Comparison of ENCODE assay signal across 20 mouse cellular contexts in genomic region chr12:84947894-84948583, GRCm38 (mm10). TPM values are rescaled to one million over a fixed set of nuclear protein-coding genes. Genes with fewer than 3 reads are reported as not detected.
DNase-seq lines count a peak whose midpoint lies in the region; ATAC-seq and TF ChIP-seq lines count a peak whose summit lies in the region.
"Had no signal": no experiment of that assay in that cellular context is flagged by ENCODE, and none has a peak within 500 bp of the region (broad histone marks: within the 10 kb centered on the region; RNA-seq: fewer than 3 reads in every experiment).

No protein-coding gene starts in this region.

- H3K4me3 ChIP-seq in heart, postnatal 0 days (ENCODE audit: low read depth, low read length): no peak overlapping the region
- H3K4me3 ChIP-seq: gastrocnemius, adult 2 months; limb, embryonic 12.5 days; megakaryocyte, embryonic 14.5 days; midbrain, embryonic 15.5 days; neural tube, embryonic 15.5 days had no signal

- H3K9me3 ChIP-seq in heart, postnatal 0 days (replicated peaks; ENCODE audit: control insufficient read depth, low read length): no peaks in the 10 kb centered on the region
- H3K9me3 ChIP-seq: limb, embryonic 12.5 days; midbrain, embryonic 15.5 days; neural tube, embryonic 15.5 days had no signal

- H3K9ac ChIP-seq in heart, postnatal 0 days (replicated peaks; ENCODE audit: low read depth, low read length): no peak overlapping the region
- H3K9ac ChIP-seq: limb, embryonic 12.5 days; midbrain, embryonic 15.5 days; neural tube, embryonic 15.5 days had no signal

- no peak for TF ChIP-seq EP300 in heart, postnatal 0 days (IDR thresholded peaks at IDR 0.05; ENCODE audit: low read depth)

- peaks cover 52% of the 10 kb centered on the region for H3K4me1 ChIP-seq in heart, postnatal 0 days (ENCODE audit: control insufficient read depth, insufficient read depth)
- H3K4me1 ChIP-seq: limb, embryonic 12.5 days; midbrain, embryonic 15.5 days; neural tube, embryonic 15.5 days had no signal

- no peak for ATAC-seq in heart, postnatal 0 days (ENCODE audit: insufficient read depth, low read depth)
- ATAC-seq: hindbrain, embryonic 16.5 days; intestine, embryonic 16.5 days; midbrain, embryonic 15.5 days; Patski had no signal

- DNase-seq in adrenal gland, postnatal 10 days: peak; percentile 46
- DNase-seq in adrenal gland, postnatal 14 days: no peak
- DNase-seq in heart, postnatal 0 days (ENCODE audit: low spot score): no peak
- no peak for DNase-seq in heart, adult 18-20 months
- peak; percentile 83 for DNase-seq in cerebellum, adult 11-12 months
- peak; percentile 78 to 82 for DNase-seq in cerebellum, postnatal 14 days
- DNase-seq in right cerebral cortex, postnatal 36 days (ENCODE audit: low spot score in 2 of 2): no peak
- no peak for DNase-seq in spleen, adult 18-20 months
- DNase-seq: gastrocnemius, adult 2 months; kidney, postnatal 4 days; layer of hippocampus, adult 9-11 months; lung, adult 18-20 months; thymus, adult 2 months had no signal

- peaks cover 15% of the 10 kb centered on the region for H3K36me3 ChIP-seq in heart, postnatal 0 days (replicated peaks; ENCODE audit: control insufficient read depth, insufficient read depth, low read length)

- H3K27ac ChIP-seq in heart, postnatal 0 days (ENCODE audit: low read depth): peak overlapping the region; percentile 70
- H3K27ac ChIP-seq: gastrocnemius, adult 2 months; limb, embryonic 12.5 days; midbrain, embryonic 15.5 days; neural tube, embryonic 15.5 days had no signal

- 58% methylated on average over 2 of the region's 2 CpGs for WGBS in heart, postnatal 0 days

- no peak overlapping the region for H3K4me2 ChIP-seq in heart, postnatal 0 days (ENCODE audit: low read depth, low read length)
- H3K4me2 ChIP-seq: limb, embryonic 12.5 days; midbrain, embryonic 15.5 days; neural tube, embryonic 15.5 days had no signal

- TF ChIP-seq CTCF in heart, postnatal 0 days (IDR thresholded peaks at IDR 0.05; ENCODE audit: low read depth): no peak

- H3K27me3 ChIP-seq in heart, postnatal 0 days (ENCODE audit: control insufficient read depth, insufficient read depth, low read length): no peaks in the 10 kb centered on the region
- H3K27me3 ChIP-seq: limb, embryonic 12.5 days; megakaryocyte, embryonic 14.5 days; midbrain, embryonic 15.5 days; neural tube, embryonic 15.5 days; Patski had no signal

RNA-seq across cellular contexts. Expression of gene Fcf1, which starts 22.7 kb away (rescaled TPM):
- 100 to 1,000 TPM in 1 of 2 experiments, 10 to 100 TPM in 1; 98.8 to 111 TPM for total RNA-seq in adrenal gland, postnatal 10 days (2021)
- total RNA-seq in adrenal gland, postnatal 14 days (2021): 96.0 and 111 TPM in 2 replicates
- total RNA-seq in heart, postnatal 0 days (2014; rRNA removed; ENCODE audit: low replicate concordance): 17.8 and 39.1 TPM in 2 replicates
- 85.1 and 90.9 TPM in 2 replicates for polyA plus RNA-seq in heart, postnatal 0 days (2015; fragmentation: Nextera tagmentation; extraction: Ambion mirVana)
- 10 to 100 TPM; 38.0 to 46.1 TPM for total RNA-seq in heart, adult 18-20 months (2021)

RNA-seq across cellular contexts. Expression of gene Arel1, which starts 22.7 kb away (rescaled TPM):
- 10 to 100 TPM; 30.7 to 41.3 TPM for total RNA-seq in adrenal gland, postnatal 10 days (2021)
- 27.9 and 35.2 TPM in 2 replicates for total RNA-seq in adrenal gland, postnatal 14 days (2021)
- 33.2 and 38.8 TPM in 2 replicates for total RNA-seq in heart, postnatal 0 days (2014; rRNA removed; ENCODE audit: low replicate concordance)
- 11.0 and 12.1 TPM in 2 replicates for polyA plus RNA-seq in heart, postnatal 0 days (2015; fragmentation: Nextera tagmentation; extraction: Ambion mirVana)
- total RNA-seq in heart, adult 18-20 months (2021): 10 to 100 TPM; 40.8 to 50.3 TPM

RNA-seq across cellular contexts. Expression of gene Ylpm1, which starts 48.1 kb away (rescaled TPM):
- total RNA-seq in adrenal gland, postnatal 10 days (2021): 10 to 100 TPM; 35.3 to 58.0 TPM
- 46.0 and 53.3 TPM in 2 replicates for total RNA-seq in adrenal gland, postnatal 14 days (2021)
- 10.2 and 14.7 TPM in 2 replicates for total RNA-seq in heart, postnatal 0 days (2014; rRNA removed; ENCODE audit: low replicate concordance)
- 10.2 and 10.5 TPM in 2 replicates for polyA plus RNA-seq in heart, postnatal 0 days (2015; fragmentation: Nextera tagmentation; extraction: Ambion mirVana)
- total RNA-seq in heart, adult 18-20 months (2021): 10 to 100 TPM; 27.0 to 29.4 TPM

Comparison
In these comparisons a context has a peak if more than half of its experiments do, and no peak if none do; other contexts are left out.
1. DNase-seq: peak in adrenal gland, postnatal 10 days (single experiment), cerebellum, adult 11-12 months (single experiment) and cerebellum, postnatal 14 days (2 of 2); none in adrenal gland, postnatal 14 days (single experiment), heart, postnatal 0 days (single experiment), heart, adult 18-20 months (0 of 2), right cerebral cortex, postnatal 36 days (0 of 2) and spleen, adult 18-20 months (0 of 2).